Comparison of ENCODE assay signal across 9 mouse cellular contexts in the genomic region with DNA sequence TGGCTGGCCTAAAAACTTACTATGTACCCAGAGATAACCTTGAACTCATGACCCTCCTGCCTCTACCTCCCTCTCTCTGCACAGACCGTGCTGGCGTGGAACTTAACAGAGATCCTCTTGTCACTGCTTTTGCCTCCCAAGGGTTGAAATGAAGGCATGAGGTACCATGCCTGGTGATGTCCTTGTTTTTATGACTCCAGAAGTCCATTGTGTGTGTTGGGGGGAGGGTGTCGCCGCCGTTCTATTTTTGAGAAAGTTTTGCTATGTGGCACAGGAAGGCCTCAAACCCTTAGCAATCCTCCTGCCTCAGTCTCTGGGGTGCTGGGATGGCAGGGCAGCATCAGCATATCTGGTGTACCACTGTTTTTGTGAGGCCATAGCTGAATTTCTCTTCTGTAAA. TPM values are rescaled to one million over a fixed set of nuclear protein-coding genes. Genes with fewer than 3 reads are reported as not detected.
DNase-seq lines count a peak whose midpoint lies in the region; ATAC-seq and TF ChIP-seq lines count a peak whose summit lies in the region.
"Had no signal": no experiment of that assay in that cellular context is flagged by ENCODE, and none has a peak within 500 bp of the region (broad histone marks: within the 10 kb centered on the region; RNA-seq: fewer than 3 reads in every experiment).

No protein-coding gene starts in this region.

- peaks cover 12 to 26% of the 10 kb centered on the region in 2 experiments for H3K4me1 ChIP-seq in heart, embryonic 14.5 days (ENCODE audit: control insufficient read depth in 2 of 2, insufficient read depth in 2 of 2, low read length in 2 of 2)
- H3K4me1 ChIP-seq in embryonic facial prominence, embryonic 10.5 days = peaks cover 41% of the 10 kb centered on the region
- H3K4me1 ChIP-seq in forebrain, postnatal 0 days (ENCODE audit: insufficient read depth) = peaks cover 11% of the 10 kb centered on the region; the same call in 1 of the 2 replicates
- peaks cover 38% of the 10 kb centered on the region for H3K4me1 ChIP-seq in midbrain, embryonic 13.5 days (replicated peaks)
- peaks cover 22% of the 10 kb centered on the region for H3K4me1 ChIP-seq in thymus, adult 2 months (replicated peaks; ENCODE audit: control insufficient read depth, insufficient read depth, low read length)

- TF ChIP-seq POLR2A in thymus, adult 2 months (IDR thresholded peaks at IDR 0.05; ENCODE audit: control insufficient read depth, extremely low read depth, insufficient read depth, low read length, poor library complexity) = no peak

- no peak for ATAC-seq in heart, embryonic 14.5 days (ENCODE audit: insufficient number of reproducible peaks, insufficient read depth, low FRiP score, low read depth)
- ATAC-seq in forebrain, postnatal 0 days = no peak
- no peak for ATAC-seq in midbrain, embryonic 13.5 days
- no peak for ATAC-seq in inflammation-experienced regulatory T-cells, adult 6 months

- no peaks in the 10 kb centered on the region for H3K9me3 ChIP-seq in heart, embryonic 14.5 days (ENCODE audit: control insufficient read depth, low read length)
- no peaks in the 10 kb centered on the region for H3K9me3 ChIP-seq in embryonic facial prominence, embryonic 10.5 days
- H3K9me3 ChIP-seq in forebrain, postnatal 0 days (ENCODE audit: low read length) = no peaks in the 10 kb centered on the region
- H3K9me3 ChIP-seq in midbrain, embryonic 13.5 days = no peaks in the 10 kb centered on the region

- no peaks in the 10 kb centered on the region for H3K27me3 ChIP-seq in heart, embryonic 14.5 days (ENCODE audit: control insufficient read depth, insufficient read depth, low read length)
- peaks cover 9% of the 10 kb centered on the region; the same call in 1 of the 2 replicates for H3K27me3 ChIP-seq in embryonic facial prominence, embryonic 10.5 days (replicated peaks; ENCODE audit: low read depth, poor library complexity, severe bottlenecking)
- H3K27me3 ChIP-seq in forebrain, postnatal 0 days (ENCODE audit: insufficient read depth, low read length) = no peaks in the 10 kb centered on the region
- no peaks in the 10 kb centered on the region; the same call in 1 of the 2 replicates for H3K27me3 ChIP-seq in midbrain, embryonic 13.5 days
- H3K27me3 ChIP-seq in thymus, adult 2 months (ENCODE audit: control insufficient read depth, insufficient read depth, low read length) = no peaks in the 10 kb centered on the region
- H3K27me3 ChIP-seq: CH12.LX had no signal

- TF ChIP-seq CTCF in forebrain, postnatal 0 days (IDR thresholded peaks at IDR 0.05; ENCODE audit: low read depth) = no peak
- TF ChIP-seq CTCF in thymus, adult 2 months (IDR thresholded peaks at IDR 0.05; ENCODE audit: borderline replicate concordance, control insufficient read depth, extremely low read depth, insufficient read depth, low read length, poor library complexity) = no peak

- H3K9ac ChIP-seq in heart, embryonic 14.5 days (ENCODE audit: low read length) = no peak overlapping the region
- H3K9ac ChIP-seq in forebrain, postnatal 0 days = no peak overlapping the region
- H3K9ac ChIP-seq in midbrain, embryonic 13.5 days (replicated peaks) = peak overlapping the region; percentile 66

- peak overlapping the region; percentile 86; the same call in 1 of the 2 replicates for H3K4me2 ChIP-seq in heart, embryonic 14.5 days (ENCODE audit: low read length)
- peak overlapping the region; percentile 80 for H3K4me2 ChIP-seq in forebrain, postnatal 0 days (ENCODE audit: low read depth)
- peak overlapping the region; percentile 85 for H3K4me2 ChIP-seq in midbrain, embryonic 13.5 days (replicated peaks)

- intact Hi-C loops in heart, postnatal 10 days (cut with DNase I) = loop anchor here (5.0 kb wide), 1 partner anchor 193 kb away; no protein-coding TSS in a partner anchor

- WGBS in heart, embryonic 14.5 days = 69% methylated on average over 5 of the region's 5 CpGs
- 75% methylated on average over 5 of the region's 5 CpGs for WGBS in embryonic facial prominence, embryonic 10.5 days
- WGBS in forebrain, postnatal 0 days = 79% methylated on average over 5 of the region's 5 CpGs
- 83% methylated on average over 5 of the region's 5 CpGs for WGBS in midbrain, embryonic 13.5 days
- WGBS in thymus, adult 2 months = 94% methylated on average over 5 of the region's 5 CpGs

- no peak for DNase-seq in heart, postnatal 10 days
- DNase-seq in embryonic facial prominence, embryonic 10.5 days (ENCODE audit: low spot score) = no peak
- no peak for DNase-seq in forebrain, postnatal 0 days
- no peak for DNase-seq in thymus, adult 2 months
- DNase-seq in right cerebral cortex, postnatal 4 days = no peak

- no peak overlapping the region for H3K27ac ChIP-seq in heart, embryonic 14.5 days (replicated peaks in 1 of 2; ENCODE audit: control insufficient read depth in 1 of 2, insufficient read depth in 1 of 2, low read depth in 2 of 2, low read length in 2 of 2)
- peak overlapping the region; percentile 83; the same call in 1 of the 2 replicates for H3K27ac ChIP-seq in embryonic facial prominence, embryonic 10.5 days (replicated peaks)
- H3K27ac ChIP-seq in forebrain, postnatal 0 days (ENCODE audit: low read depth, low read length) = no peak overlapping the region
- peak overlapping the region; percentile 79 for H3K27ac ChIP-seq in midbrain, embryonic 13.5 days
- H3K27ac ChIP-seq in thymus, adult 2 months (ENCODE audit: control insufficient read depth, insufficient read depth, low read length) = no peak overlapping the region

- no peaks in the 10 kb centered on the region for H3K36me3 ChIP-seq in heart, embryonic 14.5 days (ENCODE audit: control insufficient read depth, insufficient read depth, low read length)
- H3K36me3 ChIP-seq in embryonic facial prominence, embryonic 10.5 days (replicated peaks) = no peaks in the 10 kb centered on the region
- H3K36me3 ChIP-seq in forebrain, postnatal 0 days (ENCODE audit: insufficient read depth) = no peaks in the 10 kb centered on the region
- H3K36me3 ChIP-seq in midbrain, embryonic 13.5 days = no peaks in the 10 kb centered on the region
- H3K36me3 ChIP-seq in thymus, adult 2 months (ENCODE audit: control insufficient read depth, insufficient read depth, low read length) = no peaks in the 10 kb centered on the region

- H3K4me3 ChIP-seq in heart, embryonic 14.5 days (ENCODE audit: control insufficient read depth in 1 of 2, insufficient read depth in 1 of 2, low read depth in 1 of 2, low read length in 2 of 2) = no peak overlapping the region
- peak overlapping the region; percentile 64 for H3K4me3 ChIP-seq in embryonic facial prominence, embryonic 10.5 days
- peak overlapping the region; percentile 46 for H3K4me3 ChIP-seq in forebrain, postnatal 0 days (ENCODE audit: low read depth, low read length)
- peak overlapping the region; percentile 50 for H3K4me3 ChIP-seq in midbrain, embryonic 13.5 days (replicated peaks)
- no peak overlapping the region for H3K4me3 ChIP-seq in thymus, adult 2 months (ENCODE audit: control insufficient read depth, insufficient read depth, low read length)

RNA-seq across cellular contexts. Expression of gene Bbc3, which starts 9.3 kb away (rescaled TPM):
- polyA plus RNA-seq in heart, embryonic 14.5 days (2014; fragmentation: Nextera tagmentation; extraction: Ambion mirVana) = 3.8 and 5.2 TPM in 2 replicates
- 1 to 10 TPM; 9.5 to 9.8 TPM for total RNA-seq in heart, postnatal 10 days (2021)
- polyA plus RNA-seq in embryonic facial prominence, embryonic 10.5 days (2016; fragmentation: Nextera tagmentation; extraction: Ambion mirVana) = 12.9 and 13.4 TPM in 2 replicates
- 41.2 and 57.8 TPM in 2 replicates for total RNA-seq in forebrain, postnatal 0 days (2014; rRNA removed)
- 40.0 and 40.2 TPM in 2 replicates for polyA plus RNA-seq in forebrain, postnatal 0 days (2015; fragmentation: Nextera tagmentation; extraction: Ambion mirVana)
- 23.1 and 25.5 TPM in 2 replicates for polyA plus RNA-seq in midbrain, embryonic 13.5 days (2015; fragmentation: Nextera tagmentation; extraction: Ambion mirVana)
- 49.8 and 84.9 TPM in 2 replicates for polyA plus RNA-seq in thymus, adult 2 months (2012; rRNA removed)
- 1 to 10 TPM in 2 of 3 experiments, under 1 TPM in 1; 0.42 to 1.5 (median 1.2) TPM for polyA plus RNA-seq in inflammation-experienced regulatory T-cells, adult 6 months (2017; shearing (Covaris generic))

RNA-seq across cellular contexts. Expression of gene Ccdc9, which starts 12.3 kb away (rescaled TPM):
- polyA plus RNA-seq in heart, embryonic 14.5 days (2014; fragmentation: Nextera tagmentation; extraction: Ambion mirVana) = 10.6 and 11.2 TPM in 2 replicates
- total RNA-seq in heart, postnatal 10 days (2021) = 10 to 100 TPM; 38.2 to 39.1 TPM
- 27.1 and 27.5 TPM in 2 replicates for polyA plus RNA-seq in embryonic facial prominence, embryonic 10.5 days (2016; fragmentation: Nextera tagmentation; extraction: Ambion mirVana)
- total RNA-seq in forebrain, postnatal 0 days (2014; rRNA removed) = 31.6 and 38.2 TPM in 2 replicates
- 12.8 and 18.6 TPM in 2 replicates for polyA plus RNA-seq in forebrain, postnatal 0 days (2015; fragmentation: Nextera tagmentation; extraction: Ambion mirVana)
- 22.5 and 39.4 TPM in 2 replicates for polyA plus RNA-seq in midbrain, embryonic 13.5 days (2015; fragmentation: Nextera tagmentation; extraction: Ambion mirVana)
- 39.4 and 43.0 TPM in 2 replicates for polyA plus RNA-seq in thymus, adult 2 months (2012; rRNA removed)
- polyA plus RNA-seq in inflammation-experienced regulatory T-cells, adult 6 months (2017; shearing (Covaris generic)) = 10 to 100 TPM; 10.6 to 16.3 (median 11.5) TPM

RNA-seq across cellular contexts. Expression of gene Inafm1, which starts 25.5 kb away (rescaled TPM):
- 9.9 and 11.7 TPM in 2 replicates for polyA plus RNA-seq in heart, embryonic 14.5 days (2014; fragmentation: Nextera tagmentation; extraction: Ambion mirVana)
- 10 to 100 TPM; 15.6 to 15.7 TPM for total RNA-seq in heart, postnatal 10 days (2021)
- 5.9 and 9.1 TPM in 2 replicates for polyA plus RNA-seq in embryonic facial prominence, embryonic 10.5 days (2016; fragmentation: Nextera tagmentation; extraction: Ambion mirVana)
- 36.9 and 43.2 TPM in 2 replicates for total RNA-seq in forebrain, postnatal 0 days (2014; rRNA removed)
- 63.6 and 68.4 TPM in 2 replicates for polyA plus RNA-seq in forebrain, postnatal 0 days (2015; fragmentation: Nextera tagmentation; extraction: Ambion mirVana)
- polyA plus RNA-seq in midbrain, embryonic 13.5 days (2015; fragmentation: Nextera tagmentation; extraction: Ambion mirVana) = 22.3 and 27.3 TPM in 2 replicates
- 44.7 and 62.2 TPM in 2 replicates for polyA plus RNA-seq in thymus, adult 2 months (2012; rRNA removed)
- 1 to 10 TPM in 2 of 3 experiments, under 1 TPM in 1; 0.96 to 2.4 (median 2.3) TPM for polyA plus RNA-seq in inflammation-experienced regulatory T-cells, adult 6 months (2017; shearing (Covaris generic))

RNA-seq across cellular contexts. Expression of gene C5ar1, which starts 39.6 kb away (rescaled TPM):
- polyA plus RNA-seq in heart, embryonic 14.5 days (2014; fragmentation: Nextera tagmentation; extraction: Ambion mirVana) = 3.3 and 3.7 TPM in 2 replicates
- 1 to 10 TPM; 4.6 to 4.8 TPM for total RNA-seq in heart, postnatal 10 days (2021)
- 0.54 and 0.64 TPM in 2 replicates for polyA plus RNA-seq in embryonic facial prominence, embryonic 10.5 days (2016; fragmentation: Nextera tagmentation; extraction: Ambion mirVana)
- 0.52 and 1.2 TPM in 2 replicates for total RNA-seq in forebrain, postnatal 0 days (2014; rRNA removed)
- 1.7 TPM in 2 replicates for polyA plus RNA-seq in forebrain, postnatal 0 days (2015; fragmentation: Nextera tagmentation; extraction: Ambion mirVana)
- polyA plus RNA-seq in midbrain, embryonic 13.5 days (2015; fragmentation: Nextera tagmentation; extraction: Ambion mirVana) = 1.0 and 1.5 TPM in 2 replicates
- polyA plus RNA-seq in thymus, adult 2 months (2012; rRNA removed) = 3.2 and 4.1 TPM in 2 replicates
- under 1 TPM in 1 of 3 experiments, not detected in 2; 0.21 TPM for polyA plus RNA-seq in inflammation-experienced regulatory T-cells, adult 6 months (2017; shearing (Covaris generic))
- total RNA-seq: CH12.LX had no signal

RNA-seq across cellular contexts. Expression of gene C5ar2, which starts 55.0 kb away (rescaled TPM):
- polyA plus RNA-seq in heart, embryonic 14.5 days (2014; fragmentation: Nextera tagmentation; extraction: Ambion mirVana) = 0.80 and 0.94 TPM in 2 replicates
- under 1 TPM; 0.38 to 0.50 TPM for total RNA-seq in heart, postnatal 10 days (2021)
- polyA plus RNA-seq in embryonic facial prominence, embryonic 10.5 days (2016; fragmentation: Nextera tagmentation; extraction: Ambion mirVana) = 0.05 and 0.09 TPM in 2 replicates
- 0.14 and 0.23 TPM in 2 replicates for total RNA-seq in forebrain, postnatal 0 days (2014; rRNA removed)
- 0.13 and 0.17 TPM in 2 replicates for polyA plus RNA-seq in forebrain, postnatal 0 days (2015; fragmentation: Nextera tagmentation; extraction: Ambion mirVana)
- polyA plus RNA-seq in midbrain, embryonic 13.5 days (2015; fragmentation: Nextera tagmentation; extraction: Ambion mirVana) = 0.05 TPM in 1 of 2 replicates, not detected in the other
- 0.26 and 0.46 TPM in 2 replicates for polyA plus RNA-seq in thymus, adult 2 months (2012; rRNA removed)
- under 1 TPM in 1 of 3 experiments, not detected in 2; 0.23 TPM for polyA plus RNA-seq in inflammation-experienced regulatory T-cells, adult 6 months (2017; shearing (Covaris generic))

Comparison
In these comparisons a context has a peak if more than half of its experiments do, and no peak if none do; other contexts are left out.
1. H3K27ac ChIP-seq: peak in embryonic facial prominence, embryonic 10.5 days (single experiment) and midbrain, embryonic 13.5 days (single experiment); none in heart, embryonic 14.5 days (0 of 2), forebrain, postnatal 0 days (single experiment) and thymus, adult 2 months (single experiment).
2. H3K4me3 ChIP-seq: peak in embryonic facial prominence, embryonic 10.5 days (single experiment), forebrain, postnatal 0 days (single experiment) and midbrain, embryonic 13.5 days (single experiment); none in heart, embryonic 14.5 days (0 of 2) and thymus, adult 2 months (single experiment).
3. Peak in every context shown above with its lines, with median percentiles within 50 percentile points of each other: H3K4me2 ChIP-seq.